Mouse (Mus musculus) midbrain, embryonic 14.5 days (tissue): ENCODE results near the gene Pla2g4e. TPM values are rescaled to one million over a fixed set of nuclear protein-coding genes. Genes with fewer than 3 reads are reported as not detected.
A peak's percentile ranks its signal among the peaks of the same experiment; 100 is the strongest.

ENCODE experiments used
- ATAC-seq: fragments of 200-750 bp; cut with Nextera tagmentation; 2 replicates; pipeline ENCODE4 v1.8.0; 2017; ENCODE audit warnings: moderate number of reproducible peaks, moderate library complexity; ENCODE audit not compliant: low FRiP score, low TSS enrichment
- DNase-seq: peaks from one replicate; pipeline ENCODE4 v3.0.0-alpha.2; 2015
- H3K27ac ChIP-seq: fragments of 300-500 bp; sonication (generic); replicated peaks from 2 replicates; pipeline ENCODE4 v1.5.1; 2014; ENCODE audit warnings: mild to moderate bottlenecking, low read depth, low read length, moderate library complexity
- H3K27me3 ChIP-seq: fragments of 300-500 bp; sonication (generic); 2 replicates; pipeline ENCODE4 v1.6.1; 2014; ENCODE audit warnings: low read length, control low read depth, mixed read lengths; ENCODE audit not compliant: control insufficient read depth, insufficient read depth
- H3K36me3 ChIP-seq: fragments of 300-500 bp; sonication (generic); 2 replicates; pipeline ENCODE4 v1.6.1; 2014; ENCODE audit warnings: low read length, control low read depth; ENCODE audit not compliant: control insufficient read depth, insufficient read depth
- H3K4me1 ChIP-seq: fragments of 300-500 bp; sonication (generic); 2 replicates; pipeline ENCODE4 v1.6.1; 2014; ENCODE audit warnings: mild to moderate bottlenecking, antibody characterized with exemption, low read length, control low read depth; ENCODE audit not compliant: control insufficient read depth, insufficient read depth
- H3K4me2 ChIP-seq: fragments of 300-500 bp; sonication (generic); 2 replicates; pipeline ENCODE4 v1.6.1; 2014; ENCODE audit warnings: mild to moderate bottlenecking, low read length, moderate library complexity
- H3K4me3 ChIP-seq: fragments of 300-500 bp; sonication (generic); replicated peaks from 2 replicates; pipeline ENCODE4 v1.5.1; 2014; ENCODE audit warnings: low read depth, low read length
- H3K9ac ChIP-seq: fragments of 300-500 bp; sonication (generic); replicated peaks from 2 replicates; pipeline ENCODE4 v1.6.1; 2014; ENCODE audit warnings: mild to moderate bottlenecking, low read length, moderate library complexity
- H3K9me3 ChIP-seq: fragments of 300-500 bp; sonication (generic); 2 replicates; pipeline ENCODE4 v1.6.1; 2016; ENCODE audit warnings: low read length, control low read depth, mixed read lengths; ENCODE audit not compliant: control insufficient read depth
- WGBS: fragments of 180-500 bp; shearing (Covaris S2); extraction: QIAGEN DNeasy Blood & Tissue Kit; methylation state at CpG from one replicate; pipeline ENCODE4 v1.1.7; 2014; 5-methylcytosine and 5-hydroxymethylcytosine counted together
- polyA plus RNA-seq: library from polyadenylated mRNA; unstranded; fragments of >200 nt; fragmentation: Nextera tagmentation; extraction: Ambion mirVana; gene quantifications from 2 replicates; pipeline ENCODE4 v1.2.1, GENCODE M21; 2014

Pla2g4e gene
- polyA plus RNA-seq, 1 experiment from 2014 or later = 3.5 TPM

DNA sequence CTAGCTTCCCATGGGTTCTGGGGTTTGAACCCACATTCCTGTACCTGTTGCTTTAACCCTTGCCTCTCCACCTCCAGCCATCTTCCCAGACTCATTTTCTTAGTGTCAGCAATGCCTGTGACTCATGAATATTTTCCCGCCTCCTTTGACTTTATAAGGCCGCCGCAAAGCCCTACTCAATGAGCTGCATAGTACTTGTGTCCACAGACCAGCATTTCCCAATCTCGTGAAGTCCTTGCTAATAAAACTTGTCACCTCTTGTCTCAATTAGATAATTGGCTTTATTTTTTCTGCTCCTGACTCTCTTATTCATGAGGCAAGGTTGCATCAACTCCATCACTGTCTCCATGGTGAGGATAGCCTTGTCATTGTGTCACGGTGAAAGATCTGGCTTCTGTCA lies 30.5 kb downstream of the Pla2g4e start:
- ATAC-seq = no peak
- no peak for DNase-seq
- Histone ChIP-seq H3K9me3 (no peaks in the 10 kb centered on the region), H3K4me2 (no peak overlapping the region), H3K27me3 (no peaks in the 10 kb centered on the region), H3K36me3 (no peaks in the 10 kb centered on the region), H3K4me3 (no peak overlapping the region), H3K27ac (no peak overlapping the region), H3K9ac (no peak overlapping the region), H3K4me1 (no peaks in the 10 kb centered on the region)
- WGBS = 87% methylated on average over 5 of the region's 5 CpGs

DNA sequence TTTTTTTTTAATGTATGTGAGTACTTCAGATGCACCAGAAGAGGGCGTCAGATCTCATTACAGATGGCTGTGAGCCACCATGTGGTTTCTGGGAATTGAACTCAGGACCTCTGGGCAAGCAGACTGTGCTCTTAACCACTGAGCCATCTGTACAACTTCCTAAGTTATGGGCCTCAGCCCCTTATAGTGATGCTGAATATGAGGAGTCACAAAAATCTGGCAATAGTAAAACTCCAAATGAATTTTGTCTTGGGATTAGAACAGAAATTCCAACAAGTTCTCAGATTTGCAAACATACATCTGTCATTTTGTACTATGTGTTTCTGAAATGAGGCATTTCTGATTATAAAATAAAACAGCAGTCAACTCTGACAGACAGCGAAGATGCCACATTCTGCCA lies 33.7 kb downstream of the Pla2g4e start:
- H3K27ac ChIP-seq = no peak overlapping the region
- 64% methylated on average over 2 of the region's 2 CpGs for WGBS
- DNase-seq (no peak), ATAC-seq (no peak)
- H3K4me3 ChIP-seq = no peak overlapping the region
- no peak overlapping the region for H3K4me2 ChIP-seq
- H3K9me3 ChIP-seq = no peaks in the 10 kb centered on the region
- H3K9ac ChIP-seq = no peak overlapping the region
- no peaks in the 10 kb centered on the region for H3K36me3 ChIP-seq
- H3K4me1 ChIP-seq = no peaks in the 10 kb centered on the region
- H3K27me3 ChIP-seq = no peaks in the 10 kb centered on the region

DNA sequence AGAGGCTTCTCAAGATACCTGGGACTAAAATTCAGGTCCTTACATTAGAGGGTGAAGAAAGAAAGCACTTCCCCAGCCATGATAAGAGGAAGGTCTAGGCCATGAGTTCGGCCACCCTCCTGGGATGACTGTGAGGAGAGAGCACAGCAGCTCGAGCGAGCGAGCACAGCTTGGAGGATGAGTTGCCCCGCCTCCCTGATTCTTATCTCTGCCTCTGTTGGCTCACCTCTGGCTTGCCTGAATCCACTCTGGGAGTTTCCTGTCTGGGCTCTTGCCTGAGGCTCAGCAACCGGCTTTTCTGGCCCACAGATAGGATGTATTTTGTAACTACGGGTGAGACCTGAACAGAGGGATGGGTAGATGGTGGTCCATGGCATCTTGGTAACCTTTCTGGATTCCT lies 37.2 kb downstream of the Pla2g4e start:
- Histone ChIP-seq H3K36me3 (no peaks in the 10 kb centered on the region), H3K4me2 (no peak overlapping the region), H3K9ac (no peak overlapping the region), H3K9me3 (no peaks in the 10 kb centered on the region), H3K4me3 (no peak overlapping the region), H3K27me3 (no peaks in the 10 kb centered on the region), H3K27ac (no peak overlapping the region), H3K4me1 (no peaks in the 10 kb centered on the region)
- WGBS = 79% methylated on average over 7 of the region's 7 CpGs
- ATAC-seq (no peak), DNase-seq (no peak)

DNA sequence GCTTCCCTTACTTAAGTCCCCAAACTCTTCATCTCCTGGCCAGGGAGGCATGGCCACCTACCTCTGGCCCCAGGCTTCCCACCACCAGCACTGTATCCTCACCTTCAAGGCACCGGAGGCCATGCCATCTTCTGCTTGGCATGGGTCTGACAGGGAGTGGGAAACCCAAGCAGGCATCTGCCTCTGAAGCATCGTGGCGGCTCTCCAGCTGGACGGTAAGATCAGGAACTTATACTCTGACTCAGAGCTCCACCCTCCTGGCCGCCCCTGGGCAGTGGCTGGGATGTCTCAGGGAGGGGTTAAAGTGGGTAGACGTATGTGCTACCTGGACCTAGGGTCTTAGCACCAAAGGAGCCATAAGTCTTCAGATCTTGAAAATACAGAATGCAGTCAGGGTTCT lies 38.1 kb downstream of the Pla2g4e start:
- no peaks in the 10 kb centered on the region for H3K4me1 ChIP-seq
- no peak for ATAC-seq
- H3K9me3 ChIP-seq = no peaks in the 10 kb centered on the region
- H3K27me3 ChIP-seq = no peaks in the 10 kb centered on the region
- no peak overlapping the region for H3K27ac ChIP-seq
- no peak overlapping the region for H3K9ac ChIP-seq
- WGBS = 88% methylated on average over 6 of the region's 6 CpGs
- no peak overlapping the region for H3K4me2 ChIP-seq
- no peak overlapping the region for H3K4me3 ChIP-seq
- DNase-seq = no peak
- no peaks in the 10 kb centered on the region for H3K36me3 ChIP-seq

DNA sequence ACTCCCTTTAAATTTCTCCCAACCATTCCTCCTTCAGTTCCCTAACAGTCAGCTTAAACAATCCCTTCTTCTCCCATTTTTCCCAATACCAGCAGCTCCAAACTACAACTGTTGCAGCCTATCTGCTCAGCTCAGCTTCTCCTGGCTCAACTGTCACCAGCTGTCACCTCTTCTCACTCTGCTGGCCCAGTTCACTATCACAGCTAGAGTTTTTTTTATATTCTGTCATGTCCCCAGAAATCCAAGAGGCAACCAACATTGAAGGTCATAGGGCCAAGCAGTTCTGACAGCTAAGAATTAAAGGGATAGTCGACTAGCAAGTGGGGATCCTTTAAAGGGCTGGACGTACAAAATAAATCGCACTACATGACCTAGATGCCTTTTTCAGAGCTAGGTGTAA lies 41.4 kb downstream of the Pla2g4e start:
- no peaks in the 10 kb centered on the region for H3K27me3 ChIP-seq
- no peak overlapping the region for H3K9ac ChIP-seq
- 76% methylated on average over 3 of the region's 3 CpGs for WGBS
- H3K9me3 ChIP-seq = no peaks in the 10 kb centered on the region
- H3K36me3 ChIP-seq = no peaks in the 10 kb centered on the region
- no peak overlapping the region for H3K27ac ChIP-seq
- no peak overlapping the region for H3K4me2 ChIP-seq
- DNase-seq (no peak), ATAC-seq (no peak)
- no peak overlapping the region for H3K4me3 ChIP-seq
- no peaks in the 10 kb centered on the region for H3K4me1 ChIP-seq

DNA sequence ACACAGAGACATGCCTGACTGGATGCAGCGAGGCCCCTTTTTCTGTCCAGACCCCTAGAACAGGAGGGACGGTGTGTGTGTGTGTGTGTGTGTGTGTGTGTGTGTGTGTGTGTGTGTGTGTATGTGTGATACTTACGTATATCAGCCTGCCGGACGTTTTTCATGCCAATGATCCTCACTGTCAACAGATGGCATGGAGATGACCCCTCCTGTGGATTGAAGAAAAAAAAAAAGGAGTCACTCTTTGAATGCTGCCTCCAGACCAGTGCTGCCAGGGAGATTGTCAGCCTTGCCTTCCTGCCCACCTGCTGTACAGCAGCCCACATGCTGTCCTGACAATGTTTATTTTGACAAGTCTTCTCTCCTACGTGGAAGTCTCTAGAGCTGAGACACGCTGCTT lies 45.1 kb downstream of the Pla2g4e start:
- WGBS = 68% methylated on average over 7 of the region's 7 CpGs
- H3K4me2 ChIP-seq = no peak overlapping the region
- H3K27me3 ChIP-seq = no peaks in the 10 kb centered on the region
- no peaks in the 10 kb centered on the region for H3K4me1 ChIP-seq
- DNase-seq = no peak
- H3K9ac ChIP-seq = no peak overlapping the region
- H3K9me3 ChIP-seq = no peaks in the 10 kb centered on the region
- no peak overlapping the region for H3K4me3 ChIP-seq
- no peak for ATAC-seq
- no peaks in the 10 kb centered on the region for H3K36me3 ChIP-seq
- no peak overlapping the region for H3K27ac ChIP-seq

DNA sequence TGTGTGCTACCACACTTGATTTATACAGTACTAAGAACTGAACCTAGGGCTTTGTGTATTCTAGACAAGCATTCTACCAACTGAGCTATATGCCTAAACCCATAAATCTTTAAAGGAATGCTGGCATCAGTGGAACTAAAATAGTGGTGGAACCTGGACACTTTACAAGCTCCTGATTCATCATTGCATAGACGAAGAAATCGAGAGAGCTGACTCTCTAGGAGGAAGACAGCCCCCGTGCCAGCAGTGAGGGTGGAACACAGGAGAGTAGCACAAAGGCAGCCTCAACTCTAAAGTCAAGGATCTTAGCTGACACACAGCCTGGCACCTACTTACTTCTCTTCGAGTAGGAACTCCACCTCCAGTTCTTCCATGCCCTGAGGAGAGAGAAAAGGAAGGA lies 57.0 kb downstream of the Pla2g4e start:
- WGBS = 90% methylated on average over 4 of the region's 4 CpGs
- H3K27ac ChIP-seq = no peak overlapping the region
- no peak for DNase-seq
- H3K4me3 ChIP-seq = no peak overlapping the region
- H3K4me1 ChIP-seq = no peaks in the 10 kb centered on the region
- no peak for ATAC-seq
- no peak overlapping the region for H3K9ac ChIP-seq
- H3K36me3 ChIP-seq = no peaks in the 10 kb centered on the region
- no peaks in the 10 kb centered on the region for H3K27me3 ChIP-seq
- H3K4me2 ChIP-seq = no peak overlapping the region
- peaks cover 6% of the 10 kb centered on the region; the same call in 1 of the 2 replicates for H3K9me3 ChIP-seq

DNA sequence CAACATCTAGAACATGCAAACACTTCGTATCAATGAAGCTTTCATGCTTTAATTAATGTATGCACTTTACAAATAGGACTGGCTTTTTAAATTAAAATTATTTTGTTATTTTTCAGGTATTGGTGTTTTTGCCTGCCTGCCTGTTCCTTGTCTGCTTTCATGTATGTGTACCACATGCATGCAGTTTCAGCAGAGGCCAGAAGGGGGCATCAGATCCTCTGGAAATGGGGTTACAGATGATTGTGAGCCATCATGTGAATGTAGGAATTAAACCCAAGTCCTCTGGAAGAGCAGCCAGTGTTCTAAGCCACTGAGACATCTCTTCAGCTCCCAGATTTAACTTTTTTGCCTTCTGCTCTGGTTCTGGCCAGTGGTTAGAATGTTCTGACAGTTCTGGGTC lies 57.6 kb downstream of the Pla2g4e start:
- Histone ChIP-seq H3K4me3 (no peak overlapping the region), H3K4me2 (no peak overlapping the region), H3K4me1 (no peaks in the 10 kb centered on the region), H3K27me3 (no peaks in the 10 kb centered on the region), H3K9me3 (peaks cover 6% of the 10 kb centered on the region; the same call in 1 of the 2 replicates), H3K36me3 (no peaks in the 10 kb centered on the region), H3K27ac (no peak overlapping the region), H3K9ac (no peak overlapping the region)
- 90% methylated on average over 1 of the region's 1 CpGs for WGBS
- ATAC-seq (no peak), DNase-seq (no peak)

DNA sequence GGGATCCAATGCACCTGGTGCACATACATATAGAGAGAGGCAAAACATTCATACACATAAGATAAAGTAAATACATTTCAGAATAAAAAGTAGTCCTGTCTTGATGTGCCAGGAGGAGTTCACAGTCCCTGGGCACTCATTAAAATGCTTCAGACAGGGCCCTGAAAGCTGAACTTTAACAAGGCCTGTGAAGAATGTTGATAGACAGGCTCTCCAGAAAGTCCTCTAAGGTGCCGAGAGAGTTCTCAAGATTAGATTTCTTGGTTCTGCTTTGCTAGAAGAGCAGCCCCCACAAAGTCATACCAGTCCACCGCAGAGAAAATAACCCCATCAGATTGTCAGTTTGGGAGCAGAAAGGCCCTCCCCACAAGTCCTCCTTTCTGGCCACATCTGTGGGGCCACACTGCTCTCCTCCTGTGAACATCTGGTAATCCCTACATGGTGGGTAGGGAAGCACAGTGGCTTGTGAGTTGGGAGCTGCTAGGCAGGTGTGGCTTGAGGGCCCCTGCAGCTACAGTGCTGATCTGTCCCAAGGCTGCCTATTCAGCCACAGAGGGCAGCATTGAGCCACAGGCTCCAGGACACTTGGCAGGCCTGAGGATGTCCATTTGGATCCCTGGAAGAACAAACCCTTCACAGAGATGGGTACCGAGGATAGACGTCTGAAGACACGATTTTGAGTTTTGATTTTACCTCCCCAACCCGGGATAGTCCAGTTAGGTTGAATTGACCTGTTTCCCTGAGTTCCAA lies 59.4 kb downstream of the Pla2g4e start:
- ATAC-seq (no peak), DNase-seq (peak; percentile 6)
- 85% methylated on average over 6 of the region's 6 CpGs for WGBS
- no peak overlapping the region for H3K4me2 ChIP-seq
- H3K4me1 ChIP-seq = no peaks in the 10 kb centered on the region
- no peaks in the 10 kb centered on the region for H3K9me3 ChIP-seq
- H3K27me3 ChIP-seq = no peaks in the 10 kb centered on the region
- no peak overlapping the region for H3K27ac ChIP-seq
- H3K36me3 ChIP-seq = no peaks in the 10 kb centered on the region
- H3K9ac ChIP-seq = no peak overlapping the region
- no peak overlapping the region for H3K4me3 ChIP-seq
